Mouse (Mus musculus) layer of hippocampus, adult 11-12 months (tissue): Measurements from ENCODE around the gene Ppp1r32.

Experiments
- DNase-seq: peaks from one replicate; pipeline ENCODE4 v3.0.0; 2022; ENCODE audit warnings: low spot score

The Ppp1r32 gene

DNA sequence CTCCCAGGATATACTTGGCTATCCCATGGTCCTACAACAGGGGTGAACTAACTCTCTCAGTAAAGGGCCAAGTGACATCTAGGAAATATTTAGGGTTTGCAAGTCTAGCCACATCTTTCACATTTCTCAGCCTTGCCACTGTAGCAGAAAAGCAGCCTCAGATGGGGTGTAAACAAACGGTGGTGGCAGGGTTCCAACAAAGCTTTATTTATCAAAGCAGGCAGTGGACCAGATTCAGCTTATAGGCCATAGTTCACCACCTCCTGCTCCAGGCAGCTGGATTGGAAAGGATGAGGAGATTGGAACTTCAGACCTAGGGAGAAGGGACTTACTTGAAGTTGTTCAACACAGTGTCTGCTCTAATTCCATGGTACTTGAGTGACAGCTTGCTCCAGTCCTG lies 58.0 kb downstream of the Ppp1r32 start:
- no peak for DNase-seq
